Mouse (Mus musculus) stomach, embryonic 14.5 days (tissue): ENCODE measurements around the gene Teddm3. TPM values are rescaled to one million over a fixed set of nuclear protein-coding genes. Genes with fewer than 3 reads are reported as not detected.
"Not testable (repeated sequence)": the region's sequence is repeated elsewhere in the genome, so short reads cannot be mapped to it uniquely, and the experiment has no call there.

ENCODE experiments used
- ATAC-seq: fragments of 200-750 bp; cut with Nextera tagmentation; 2 replicates; pipeline ENCODE4 v1.8.0; 2017; ENCODE audit warnings: low read depth, moderate TSS enrichment; ENCODE audit not compliant: insufficient number of reproducible peaks, insufficient read depth, low FRiP score
- H3K27ac ChIP-seq: fragments of 300-500 bp; sonication (generic); 2 replicates; pipeline ENCODE4 v1.5.1; 2014; ENCODE audit warnings: mild to moderate bottlenecking, low read length, moderate library complexity, mixed read lengths
- H3K27me3 ChIP-seq: fragments of 300-500 bp; sonication (generic); 2 replicates; pipeline ENCODE4 v1.6.1; 2014; ENCODE audit warnings: low read length, control low read depth, mixed read lengths; ENCODE audit not compliant: control insufficient read depth, insufficient read depth
- H3K36me3 ChIP-seq: fragments of 300-500 bp; sonication (generic); 2 replicates; pipeline ENCODE4 v1.6.1; 2014; ENCODE audit warnings: mild to moderate bottlenecking, control low read depth, low read length, moderate library complexity, mixed read lengths; ENCODE audit not compliant: control insufficient read depth, insufficient read depth
- H3K4me1 ChIP-seq: fragments of 300-500 bp; sonication (generic); 2 replicates; pipeline ENCODE4 v1.6.1; 2014; ENCODE audit warnings: low read length, control low read depth, mixed read lengths; ENCODE audit not compliant: control insufficient read depth, insufficient read depth
- H3K4me2 ChIP-seq: fragments of 300-500 bp; sonication (generic); replicated peaks from 2 replicates; pipeline ENCODE4 v1.6.1; 2014; ENCODE audit warnings: low read depth, low read length, control low read depth
- H3K4me3 ChIP-seq: fragments of 300-500 bp; sonication (generic); 2 replicates; pipeline ENCODE4 v1.5.1; 2014; ENCODE audit warnings: low read depth, low read length, control low read depth
- H3K9ac ChIP-seq: fragments of 300-500 bp; sonication (generic); replicated peaks from 2 replicates; pipeline ENCODE4 v1.6.1; 2014; ENCODE audit warnings: low read depth, mild to moderate bottlenecking, control low read depth, low read length, moderate library complexity, mixed read lengths
- H3K9me3 ChIP-seq: fragments of 300-500 bp; sonication (generic); 2 replicates; pipeline ENCODE4 v1.6.1; 2016; ENCODE audit warnings: low read depth, low read length, control low read depth; ENCODE audit not compliant: control insufficient read depth
- WGBS: fragments of 180-500 bp; shearing (Covaris S2); extraction: QIAGEN DNeasy Blood & Tissue Kit; methylation state at CpG from one replicate; pipeline ENCODE4 v1.1.7; 2014; 5-methylcytosine and 5-hydroxymethylcytosine counted together
- polyA plus RNA-seq: library from polyadenylated mRNA; unstranded; fragments of >200 nt; fragmentation: Nextera tagmentation; extraction: Ambion mirVana; gene quantifications from 2 replicates; pipeline ENCODE4 v1.2.1, GENCODE M21; 2014

Gene Teddm3
- polyA plus RNA-seq, 1 experiment from 2014 or later = 0.55 TPM

- WGBS = 85% methylated on average over 3 of the region's 3 CpGs
- not testable (repeated sequence) for H3K9ac ChIP-seq, H3K36me3 ChIP-seq, H3K4me2 ChIP-seq, H3K27ac ChIP-seq, H3K4me3 ChIP-seq, ATAC-seq, H3K9me3 ChIP-seq, H3K4me1 ChIP-seq, H3K27me3 ChIP-seq
These were observed 26.1 kb downstream of the Teddm3 start for GRCm38 (mm10) chr16:21127666-21128065.

- not testable (repeated sequence) for H3K9me3 ChIP-seq, ATAC-seq, H3K27ac ChIP-seq, H3K36me3 ChIP-seq, H3K9ac ChIP-seq, H3K4me1 ChIP-seq, H3K27me3 ChIP-seq, H3K4me2 ChIP-seq, H3K4me3 ChIP-seq
- 77% methylated on average over 2 of the region's 2 CpGs for WGBS
These were observed 31.0 kb downstream of the Teddm3 start for GRCm38 (mm10) chr16:21122776-21123175.

- ATAC-seq = no peak
- 73% methylated on average over 5 of the region's 5 CpGs for WGBS
- Histone ChIP-seq H3K27me3 (no peaks in the 10 kb centered on the region), H3K4me2 (no peak overlapping the region), H3K9ac (no peak overlapping the region), H3K27ac (no peak overlapping the region), H3K4me1 (no peaks in the 10 kb centered on the region), H3K9me3 (no peaks in the 10 kb centered on the region), H3K4me3 (no peak overlapping the region), H3K36me3 (no peaks in the 10 kb centered on the region)
These were observed 37.7 kb downstream of the Teddm3 start for GRCm38 (mm10) chr16:21116078-21116477.

GRCm38 (mm10) chr16:21109473-21109872, 44.3 kb downstream of the Teddm3 start:
- H3K4me1 ChIP-seq = no peaks in the 10 kb centered on the region
- no peak overlapping the region for H3K27ac ChIP-seq
- no peaks in the 10 kb centered on the region for H3K27me3 ChIP-seq
- no peaks in the 10 kb centered on the region for H3K36me3 ChIP-seq
- no peak overlapping the region for H3K9ac ChIP-seq
- H3K9me3 ChIP-seq = no peaks in the 10 kb centered on the region
- no peak overlapping the region for H3K4me3 ChIP-seq
- 93% methylated on average over 1 of the region's 1 CpGs for WGBS
- H3K4me2 ChIP-seq = no peak overlapping the region
- ATAC-seq = no peak

Other genes starting within 250 kb of the Teddm3 start
- gene Ephb3, start 50.8 kb upstream of the Teddm3 start, polyA plus RNA-seq = 24.3 and 27.6 TPM in 2 replicates